Comparison of ENCODE assay signal across 32 mouse cellular contexts in the genomic region with DNA sequence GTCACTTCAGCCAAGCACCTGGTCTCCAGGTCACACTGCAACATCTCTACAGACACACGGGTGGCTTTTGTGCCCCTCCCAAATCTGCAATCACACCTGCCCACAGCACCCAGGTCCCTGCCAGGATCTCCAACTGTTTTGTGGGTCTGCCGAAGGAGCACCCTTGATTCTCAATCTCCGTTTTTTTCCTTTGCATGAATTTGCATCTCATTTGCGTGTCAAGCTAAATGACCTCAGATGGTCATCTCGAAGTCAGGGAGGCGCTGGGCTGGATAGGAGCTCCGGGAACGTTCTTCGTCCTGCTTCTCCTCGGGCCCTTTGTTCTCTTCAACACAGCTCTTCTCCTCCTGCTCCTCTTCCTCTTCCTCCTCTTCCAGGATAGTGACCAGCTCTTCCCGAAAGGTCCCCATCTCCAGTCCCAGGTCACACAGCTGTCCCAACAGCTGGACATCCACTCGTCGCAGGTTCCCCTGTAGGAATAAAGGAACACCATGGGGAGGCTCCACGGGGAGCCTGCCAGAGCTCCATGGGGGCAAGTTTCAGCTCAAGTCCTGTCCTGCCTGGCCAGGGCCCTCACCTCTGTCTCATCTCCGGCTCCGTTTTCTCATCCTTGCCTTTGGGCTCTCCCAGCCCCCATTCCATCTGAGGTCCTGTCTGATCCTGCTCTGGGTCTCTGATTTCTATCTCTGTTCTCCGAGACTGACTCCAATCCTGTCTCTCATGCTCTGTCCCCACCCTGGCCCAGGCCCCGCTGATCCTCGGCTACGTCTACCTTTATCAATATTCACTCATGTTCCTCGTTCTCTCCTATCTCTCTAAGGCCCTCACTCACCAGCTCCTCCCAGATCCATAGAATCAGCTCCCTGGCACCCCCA. TPM values are rescaled to one million over a fixed set of nuclear protein-coding genes. Genes with fewer than 3 reads are reported as not detected.
DNase-seq lines count a peak whose midpoint lies in the region; ATAC-seq and TF ChIP-seq lines count a peak whose summit lies in the region.
"Had no signal": no experiment of that assay in that cellular context is flagged by ENCODE, and none has a peak within 500 bp of the region (broad histone marks: within the 10 kb centered on the region; RNA-seq: fewer than 3 reads in every experiment).

No protein-coding gene starts in this region.

- H3K9me3 ChIP-seq in forebrain, embryonic 11.5 days (ENCODE audit: control insufficient read depth, low read length): no peaks in the 10 kb centered on the region
- no peaks in the 10 kb centered on the region for H3K9me3 ChIP-seq in forebrain, postnatal 0 days (ENCODE audit: low read length)
- no peaks in the 10 kb centered on the region for H3K9me3 ChIP-seq in kidney, embryonic 15.5 days (replicated peaks)
- no peaks in the 10 kb centered on the region for H3K9me3 ChIP-seq in intestine, embryonic 15.5 days
- H3K9me3 ChIP-seq in midbrain, embryonic 15.5 days: no peaks in the 10 kb centered on the region
- H3K9me3 ChIP-seq: heart, embryonic 15.5 days; liver, embryonic 13.5 days; midbrain, embryonic 12.5 days had no signal

- no peaks in the 10 kb centered on the region for H3K4me1 ChIP-seq in forebrain, embryonic 11.5 days (replicated peaks; ENCODE audit: control insufficient read depth, insufficient read depth, low read length)
- H3K4me1 ChIP-seq in forebrain, postnatal 0 days (ENCODE audit: insufficient read depth): no peaks in the 10 kb centered on the region
- H3K4me1 ChIP-seq in kidney, embryonic 15.5 days: peaks cover 9% of the 10 kb centered on the region
- peaks cover 9% of the 10 kb centered on the region; the same call in 1 of the 2 replicates for H3K4me1 ChIP-seq in intestine, embryonic 15.5 days (replicated peaks)
- peaks cover 5% of the 10 kb centered on the region for H3K4me1 ChIP-seq in midbrain, embryonic 15.5 days
- H3K4me1 ChIP-seq: midbrain, embryonic 12.5 days had no signal

- no peak for ATAC-seq in forebrain, embryonic 11.5 days (replicated peaks; ENCODE audit: low FRiP score)
- no peak for ATAC-seq in forebrain, postnatal 0 days
- ATAC-seq in kidney, embryonic 15.5 days (replicated peaks; ENCODE audit: low FRiP score): no peak
- peak; percentile 24 for ATAC-seq in intestine, embryonic 15.5 days
- no peak for ATAC-seq in midbrain, embryonic 15.5 days (replicated peaks)
- ATAC-seq: forebrain, embryonic 14.5 days; hindbrain, embryonic 16.5 days had no signal

- no peak overlapping the region for H3K9ac ChIP-seq in forebrain, embryonic 11.5 days (ENCODE audit: low read length)
- no peak overlapping the region for H3K9ac ChIP-seq in forebrain, postnatal 0 days
- no peak overlapping the region for H3K9ac ChIP-seq in kidney, embryonic 15.5 days
- H3K9ac ChIP-seq in intestine, embryonic 15.5 days: no peak overlapping the region
- H3K9ac ChIP-seq in midbrain, embryonic 15.5 days: no peak overlapping the region
- H3K9ac ChIP-seq: heart, embryonic 15.5 days; liver, embryonic 13.5 days; midbrain, embryonic 12.5 days had no signal

- no peak overlapping the region for H3K27ac ChIP-seq in forebrain, embryonic 11.5 days (ENCODE audit: low read depth, low read length)
- no peak overlapping the region for H3K27ac ChIP-seq in forebrain, postnatal 0 days (ENCODE audit: low read depth, low read length)
- H3K27ac ChIP-seq in kidney, embryonic 15.5 days: no peak overlapping the region
- peak overlapping the region; percentile 66 for H3K27ac ChIP-seq in intestine, embryonic 15.5 days
- H3K27ac ChIP-seq in midbrain, embryonic 15.5 days: no peak overlapping the region
- H3K27ac ChIP-seq: heart, embryonic 15.5 days; left cerebral cortex, adult 2 months; liver, embryonic 13.5 days; midbrain, embryonic 12.5 days had no signal

- no peak overlapping the region for H3K4me3 ChIP-seq in forebrain, embryonic 11.5 days (ENCODE audit: low read depth, low read length)
- no peak overlapping the region for H3K4me3 ChIP-seq in forebrain, postnatal 0 days (ENCODE audit: low read depth, low read length)
- H3K4me3 ChIP-seq in kidney, embryonic 15.5 days (replicated peaks): no peak overlapping the region
- H3K4me3 ChIP-seq in intestine, embryonic 15.5 days (replicated peaks): no peak overlapping the region
- no peak overlapping the region for H3K4me3 ChIP-seq in midbrain, embryonic 15.5 days
- H3K4me3 ChIP-seq: heart, embryonic 15.5 days; left cerebral cortex, adult 2 months; liver, embryonic 13.5 days; midbrain, embryonic 12.5 days had no signal

- no peaks in the 10 kb centered on the region for H3K36me3 ChIP-seq in forebrain, embryonic 11.5 days (ENCODE audit: control insufficient read depth, insufficient read depth, low read length)
- H3K36me3 ChIP-seq in forebrain, postnatal 0 days (ENCODE audit: insufficient read depth): no peaks in the 10 kb centered on the region
- H3K36me3 ChIP-seq in kidney, embryonic 15.5 days: no peaks in the 10 kb centered on the region
- no peaks in the 10 kb centered on the region for H3K36me3 ChIP-seq in intestine, embryonic 15.5 days
- no peaks in the 10 kb centered on the region for H3K36me3 ChIP-seq in midbrain, embryonic 15.5 days (replicated peaks)
- H3K36me3 ChIP-seq: heart, embryonic 15.5 days; liver, embryonic 13.5 days; midbrain, embryonic 12.5 days had no signal

- H3K27me3 ChIP-seq in forebrain, embryonic 11.5 days (ENCODE audit: control insufficient read depth, insufficient read depth, low read length): no peaks in the 10 kb centered on the region
- no peaks in the 10 kb centered on the region for H3K27me3 ChIP-seq in forebrain, postnatal 0 days (ENCODE audit: insufficient read depth, low read length)
- no peaks in the 10 kb centered on the region for H3K27me3 ChIP-seq in kidney, embryonic 15.5 days
- no peaks in the 10 kb centered on the region for H3K27me3 ChIP-seq in intestine, embryonic 15.5 days (replicated peaks)
- no peaks in the 10 kb centered on the region for H3K27me3 ChIP-seq in midbrain, embryonic 15.5 days (replicated peaks)
- H3K27me3 ChIP-seq: liver, embryonic 13.5 days had no signal

- WGBS in forebrain, embryonic 11.5 days: 73% methylated on average over 21 of the region's 21 CpGs
- 72% methylated on average over 21 of the region's 21 CpGs for WGBS in forebrain, postnatal 0 days
- 73% methylated on average over 21 of the region's 21 CpGs for WGBS in kidney, embryonic 15.5 days
- WGBS in intestine, embryonic 15.5 days: 71% methylated on average over 21 of the region's 21 CpGs
- WGBS in midbrain, embryonic 15.5 days: 74% methylated on average over 21 of the region's 21 CpGs

- DNase-seq in forebrain, embryonic 11.5 days (ENCODE audit: low spot score): peak; percentile 47
- DNase-seq in forebrain, postnatal 0 days: no peak
- DNase-seq in kidney, adult 18-20 months: peak; percentile 67
- DNase-seq in kidney, postnatal 25 days: peak; percentile 50 to 62
- no peak for DNase-seq in urinary bladder, adult 2 months (ENCODE audit: low spot score)
- DNase-seq: adrenal gland, postnatal 25 days; cerebellum, postnatal 36 days; embryo, embryonic 11 days; gastrocnemius, postnatal 10 days; heart, postnatal 36 days; liver, embryonic 13.5 days; lung, adult 2 months; lung, postnatal 14 days; spleen, adult 18-20 months; thymus, postnatal 25 days had no signal

- no peak overlapping the region for H3K4me2 ChIP-seq in forebrain, embryonic 11.5 days (ENCODE audit: low read depth, low read length, severe bottlenecking)
- H3K4me2 ChIP-seq in forebrain, postnatal 0 days (ENCODE audit: low read depth): no peak overlapping the region
- H3K4me2 ChIP-seq in kidney, embryonic 15.5 days: no peak overlapping the region
- H3K4me2 ChIP-seq in intestine, embryonic 15.5 days (replicated peaks): peak overlapping the region; percentile 36
- H3K4me2 ChIP-seq in midbrain, embryonic 15.5 days: no peak overlapping the region
- H3K4me2 ChIP-seq: heart, embryonic 15.5 days; liver, embryonic 13.5 days; midbrain, embryonic 12.5 days had no signal

- no peak for TF ChIP-seq CTCF in forebrain, postnatal 0 days (IDR thresholded peaks at IDR 0.05; ENCODE audit: low read depth)

RNA-seq across cellular contexts. Expression of a gene that starts 0.6 kb away (rescaled TPM):
- not detected in 2 replicates for polyA plus RNA-seq in forebrain, embryonic 11.5 days (2014; fragmentation: Nextera tagmentation; extraction: Ambion mirVana)
- not detected in 2 replicates for total RNA-seq in forebrain, postnatal 0 days (2014; rRNA removed)
- not detected in 2 replicates for polyA plus RNA-seq in forebrain, postnatal 0 days (2015; fragmentation: Nextera tagmentation; extraction: Ambion mirVana)
- 3.1 and 3.5 TPM in 2 replicates for polyA plus RNA-seq in kidney, embryonic 15.5 days (2015; fragmentation: Nextera tagmentation; extraction: Ambion mirVana)
- 13.3 and 19.0 TPM in 2 replicates for polyA plus RNA-seq in intestine, embryonic 15.5 days (2015; fragmentation: Nextera tagmentation; extraction: Ambion mirVana)
- polyA plus RNA-seq in midbrain, embryonic 15.5 days (2015; fragmentation: Nextera tagmentation; extraction: Ambion mirVana): not detected in 2 replicates
- not detected in 2 replicates for polyA plus RNA-seq in urinary bladder, adult 2 months (2012; rRNA removed)
- total RNA-seq: adrenal gland, postnatal 25 days; ES-E14; gastrocnemius, postnatal 10 days; layer of hippocampus, postnatal 10 days; left cerebral cortex, adult 2 months; left cerebral cortex, postnatal 36 days; megakaryocyte, adult 5-6 weeks; monocyte, adult 5-6 weeks; neutrophil, adult 5-6 weeks had no signal
- polyA plus RNA-seq: embryonic facial prominence, embryonic 14.5 days; forebrain, embryonic 14.5 days; heart, embryonic 15.5 days; hindbrain, embryonic 16.5 days; limb, embryonic 14.5 days; lung, adult 2 months; midbrain, embryonic 12.5 days; testis, adult 2 months had no signal

RNA-seq across cellular contexts. Expression of a gene that starts 4.1 kb away (rescaled TPM):
- 22.2 and 23.4 TPM in 2 replicates for polyA plus RNA-seq in forebrain, embryonic 11.5 days (2014; fragmentation: Nextera tagmentation; extraction: Ambion mirVana)
- total RNA-seq in forebrain, postnatal 0 days (2014; rRNA removed): 35.8 and 45.8 TPM in 2 replicates
- 35.0 and 40.6 TPM in 2 replicates for polyA plus RNA-seq in forebrain, postnatal 0 days (2015; fragmentation: Nextera tagmentation; extraction: Ambion mirVana)
- polyA plus RNA-seq in kidney, embryonic 15.5 days (2015; fragmentation: Nextera tagmentation; extraction: Ambion mirVana): 50.0 and 56.1 TPM in 2 replicates
- polyA plus RNA-seq in intestine, embryonic 15.5 days (2015; fragmentation: Nextera tagmentation; extraction: Ambion mirVana): 38.4 and 43.4 TPM in 2 replicates
- 44.2 and 45.3 TPM in 2 replicates for polyA plus RNA-seq in midbrain, embryonic 15.5 days (2015; fragmentation: Nextera tagmentation; extraction: Ambion mirVana)
- polyA plus RNA-seq in urinary bladder, adult 2 months (2012; rRNA removed): 38.9 and 44.1 TPM in 2 replicates

RNA-seq across cellular contexts. Expression of a gene that starts 11.4 kb away (rescaled TPM):
- polyA plus RNA-seq in forebrain, embryonic 11.5 days (2014; fragmentation: Nextera tagmentation; extraction: Ambion mirVana): 0.29 and 0.99 TPM in 2 replicates
- 0.31 and 0.95 TPM in 2 replicates for total RNA-seq in forebrain, postnatal 0 days (2014; rRNA removed)
- polyA plus RNA-seq in forebrain, postnatal 0 days (2015; fragmentation: Nextera tagmentation; extraction: Ambion mirVana): 1.0 and 1.3 TPM in 2 replicates
- polyA plus RNA-seq in kidney, embryonic 15.5 days (2015; fragmentation: Nextera tagmentation; extraction: Ambion mirVana): 10.4 and 13.6 TPM in 2 replicates
- polyA plus RNA-seq in intestine, embryonic 15.5 days (2015; fragmentation: Nextera tagmentation; extraction: Ambion mirVana): 7.1 and 8.6 TPM in 2 replicates
- polyA plus RNA-seq in midbrain, embryonic 15.5 days (2015; fragmentation: Nextera tagmentation; extraction: Ambion mirVana): 0.68 and 0.88 TPM in 2 replicates
- polyA plus RNA-seq in urinary bladder, adult 2 months (2012; rRNA removed): 13.2 and 14.1 TPM in 2 replicates

RNA-seq across cellular contexts. Expression of a gene that starts 43.7 kb away (rescaled TPM):
- 30.5 and 38.0 TPM in 2 replicates for polyA plus RNA-seq in forebrain, embryonic 11.5 days (2014; fragmentation: Nextera tagmentation; extraction: Ambion mirVana)
- total RNA-seq in forebrain, postnatal 0 days (2014; rRNA removed): 55.7 and 55.9 TPM in 2 replicates
- polyA plus RNA-seq in forebrain, postnatal 0 days (2015; fragmentation: Nextera tagmentation; extraction: Ambion mirVana): 57.1 and 58.3 TPM in 2 replicates
- 65.2 and 70.1 TPM in 2 replicates for polyA plus RNA-seq in kidney, embryonic 15.5 days (2015; fragmentation: Nextera tagmentation; extraction: Ambion mirVana)
- polyA plus RNA-seq in intestine, embryonic 15.5 days (2015; fragmentation: Nextera tagmentation; extraction: Ambion mirVana): 44.7 and 49.2 TPM in 2 replicates
- polyA plus RNA-seq in midbrain, embryonic 15.5 days (2015; fragmentation: Nextera tagmentation; extraction: Ambion mirVana): 42.7 and 43.5 TPM in 2 replicates
- 90.1 and 102 TPM in 2 replicates for polyA plus RNA-seq in urinary bladder, adult 2 months (2012; rRNA removed)

RNA-seq across cellular contexts. Expression of a gene that starts 43.9 kb away (rescaled TPM):
- 52.2 and 56.4 TPM in 2 replicates for polyA plus RNA-seq in forebrain, embryonic 11.5 days (2014; fragmentation: Nextera tagmentation; extraction: Ambion mirVana)
- total RNA-seq in forebrain, postnatal 0 days (2014; rRNA removed): 22.9 and 24.9 TPM in 2 replicates
- polyA plus RNA-seq in forebrain, postnatal 0 days (2015; fragmentation: Nextera tagmentation; extraction: Ambion mirVana): 33.9 and 35.2 TPM in 2 replicates
- 81.2 and 87.5 TPM in 2 replicates for polyA plus RNA-seq in kidney, embryonic 15.5 days (2015; fragmentation: Nextera tagmentation; extraction: Ambion mirVana)
- 80.5 and 87.7 TPM in 2 replicates for polyA plus RNA-seq in intestine, embryonic 15.5 days (2015; fragmentation: Nextera tagmentation; extraction: Ambion mirVana)
- 41.0 and 44.9 TPM in 2 replicates for polyA plus RNA-seq in midbrain, embryonic 15.5 days (2015; fragmentation: Nextera tagmentation; extraction: Ambion mirVana)
- 50.4 and 64.6 TPM in 2 replicates for polyA plus RNA-seq in urinary bladder, adult 2 months (2012; rRNA removed)

Comparison
In these comparisons a context has a peak if more than half of its experiments do, and no peak if none do; other contexts are left out.
1. DNase-seq: peak in forebrain, embryonic 11.5 days (single experiment), kidney, adult 18-20 months (single experiment) and kidney, postnatal 25 days (2 of 2); none in forebrain, postnatal 0 days (single experiment) and urinary bladder, adult 2 months (single experiment).